Mouse (Mus musculus) midbrain, postnatal 0 days (tissue): ENCODE data around the gene Ldlrad3. TPM values are rescaled to one million over a fixed set of nuclear protein-coding genes. Genes with fewer than 3 reads are reported as not detected.

Source experiments
- ATAC-seq: fragments of 200-750 bp; cut with Nextera tagmentation; 2 replicates; pipeline ENCODE4 v1.8.0; 2017; ENCODE audit warnings: moderate number of reproducible peaks, mild to moderate bottlenecking, moderate TSS enrichment, moderate library complexity; ENCODE audit not compliant: low FRiP score
- DNase-seq: peaks from one replicate; pipeline ENCODE4 v3.0.0-alpha.2; 2015; ENCODE audit warnings: low spot score
- H3K27ac ChIP-seq: fragments of 300-500 bp; sonication (generic); 2 replicates; pipeline ENCODE4 v1.5.1; 2014; ENCODE audit warnings: low read depth, mild to moderate bottlenecking, low read length, mixed read lengths
- H3K27me3 ChIP-seq: fragments of 300-500 bp; sonication (generic); 2 replicates; pipeline ENCODE4 v1.6.1; 2014; ENCODE audit warnings: low read length, control low read depth, mixed read lengths; ENCODE audit not compliant: insufficient read depth
- H3K36me3 ChIP-seq: fragments of 300-500 bp; sonication (generic); 2 replicates; pipeline ENCODE4 v1.6.1; 2014; ENCODE audit warnings: low read length, control low read depth, mixed read lengths; ENCODE audit not compliant: insufficient read depth
- H3K4me1 ChIP-seq: fragments of 300-500 bp; sonication (generic); 2 replicates; pipeline ENCODE4 v1.6.1; 2014; ENCODE audit warnings: mild to moderate bottlenecking, control low read depth, antibody characterized with exemption, low read length, mixed read lengths; ENCODE audit not compliant: insufficient read depth
- H3K4me2 ChIP-seq: fragments of 300-500 bp; sonication (generic); 2 replicates; pipeline ENCODE4 v1.6.1; 2014; ENCODE audit warnings: low read depth, mild to moderate bottlenecking, low read length, mixed read lengths; ENCODE audit not compliant: poor library complexity, severe bottlenecking
- H3K4me3 ChIP-seq: fragments of 300-500 bp; sonication (generic); 2 replicates; pipeline ENCODE4 v1.5.1; 2014; ENCODE audit warnings: low read depth, mild to moderate bottlenecking, low read length, moderate library complexity
- H3K9ac ChIP-seq: fragments of 300-500 bp; sonication (generic); replicated peaks from 2 replicates; pipeline ENCODE4 v1.6.1; 2014; ENCODE audit warnings: mild to moderate bottlenecking, low read length, moderate library complexity, mixed read lengths; ENCODE audit not compliant: poor library complexity, severe bottlenecking
- H3K9me3 ChIP-seq: fragments of 300-500 bp; sonication (generic); 2 replicates; pipeline ENCODE4 v1.6.1; 2016; ENCODE audit warnings: low read length, control low read depth
- CTCF ChIP-seq: IDR thresholded peaks from 2 replicates; pipeline ENCODE4 v1.5.1; 2016; ENCODE audit warnings: antibody characterized with exemption, mild to moderate bottlenecking
- WGBS: fragments of 180-500 bp; shearing (Covaris S2); extraction: QIAGEN DNeasy Blood & Tissue Kit; methylation state at CpG from one replicate; pipeline ENCODE4 v1.1.7; 2014; 5-methylcytosine and 5-hydroxymethylcytosine counted together
- polyA plus RNA-seq: library from polyadenylated mRNA; unstranded; fragments of >200 nt; fragmentation: Nextera tagmentation; extraction: Ambion mirVana; gene quantifications from 2 replicates; pipeline ENCODE4 v1.2.1, GENCODE M21; 2015
- total RNA-seq: library from RNA; depleted of rRNA; stranded (reverse); fragments of >200 nt; gene quantifications from 2 replicates; pipeline ENCODE4 v1.2.3, GENCODE M21; 2014

Ldlrad3 gene
- total and polyA plus RNA-seq, 2 experiments from 2014 or later = 18.4 to 25.0 TPM

- H3K27me3 ChIP-seq = no peaks in the 10 kb centered on the region
- no peak overlapping the region for H3K4me3 ChIP-seq
- TF ChIP-seq CTCF = no peak
- no peaks in the 10 kb centered on the region for H3K9me3 ChIP-seq
- no peak for DNase-seq
- no peak overlapping the region for H3K9ac ChIP-seq
- no peak for ATAC-seq
- H3K27ac ChIP-seq = no peak overlapping the region
- WGBS = 93% methylated on average over 3 of the region's 3 CpGs
- H3K4me1 ChIP-seq = no peaks in the 10 kb centered on the region
- no peaks in the 10 kb centered on the region for H3K36me3 ChIP-seq
- H3K4me2 ChIP-seq = no peak overlapping the region
Observed at GRCm38 (mm10) chr2:102113801-102114200, 72.4 kb downstream of the Ldlrad3 start.

GRCm38 (mm10) chr2:102113323-102113722 is 72.9 kb downstream of the Ldlrad3 start:
- Histone ChIP-seq H3K4me2 (no peak overlapping the region), H3K36me3 (no peaks in the 10 kb centered on the region), H3K9me3 (no peaks in the 10 kb centered on the region), H3K9ac (no peak overlapping the region), H3K4me3 (no peak overlapping the region), H3K27ac (no peak overlapping the region), H3K4me1 (no peaks in the 10 kb centered on the region), H3K27me3 (no peaks in the 10 kb centered on the region)
- ATAC-seq (no peak), DNase-seq (no peak)
- TF ChIP-seq CTCF = no peak
- WGBS = 77% methylated on average over 12 of the region's 12 CpGs

GRCm38 (mm10) chr2:102111906-102112499 is 74.2 kb downstream of the Ldlrad3 start:
- H3K4me3 ChIP-seq = no peak overlapping the region
- no peak overlapping the region for H3K4me2 ChIP-seq
- no peaks in the 10 kb centered on the region for H3K36me3 ChIP-seq
- no peak overlapping the region for H3K9ac ChIP-seq
- ATAC-seq (no peak), DNase-seq (no peak)
- H3K27me3 ChIP-seq = no peaks in the 10 kb centered on the region
- H3K4me1 ChIP-seq = no peaks in the 10 kb centered on the region
- WGBS = 71% methylated on average over 13 of the region's 13 CpGs
- no peaks in the 10 kb centered on the region for H3K9me3 ChIP-seq
- no peak for TF ChIP-seq CTCF
- no peak overlapping the region for H3K27ac ChIP-seq

- Histone ChIP-seq H3K4me2 (no peak overlapping the region), H3K4me1 (no peaks in the 10 kb centered on the region), H3K27me3 (no peaks in the 10 kb centered on the region), H3K9me3 (no peaks in the 10 kb centered on the region), H3K4me3 (no peak overlapping the region), H3K27ac (no peak overlapping the region), H3K9ac (no peak overlapping the region), H3K36me3 (no peaks in the 10 kb centered on the region)
- no peak for TF ChIP-seq CTCF
- DNase-seq (no peak), ATAC-seq (no peak)
- 93% methylated on average over 2 of the region's 2 CpGs for WGBS
Observed at GRCm38 (mm10) chr2:102110306-102110705, 75.9 kb downstream of the Ldlrad3 start.

- H3K36me3 ChIP-seq = no peaks in the 10 kb centered on the region
- no peak overlapping the region for H3K4me2 ChIP-seq
- H3K4me3 ChIP-seq = no peak overlapping the region
- no peaks in the 10 kb centered on the region for H3K9me3 ChIP-seq
- peak; percentile 66 for TF ChIP-seq CTCF
- H3K4me1 ChIP-seq = no peaks in the 10 kb centered on the region
- H3K27ac ChIP-seq = no peak overlapping the region
- no peak overlapping the region for H3K9ac ChIP-seq
- ATAC-seq (no peak), DNase-seq (peak; percentile 69)
- no peaks in the 10 kb centered on the region for H3K27me3 ChIP-seq
- WGBS = 61% methylated on average over 6 of the region's 6 CpGs
Observed at GRCm38 (mm10) chr2:102107280-102107679, 78.9 kb downstream of the Ldlrad3 start.

- H3K9ac ChIP-seq = no peak overlapping the region
- no peak for TF ChIP-seq CTCF
- DNase-seq (no peak), ATAC-seq (no peak)
- no peaks in the 10 kb centered on the region for H3K4me1 ChIP-seq
- H3K27ac ChIP-seq = no peak overlapping the region
- no peaks in the 10 kb centered on the region for H3K27me3 ChIP-seq
- 92% methylated on average over 6 of the region's 6 CpGs for WGBS
- H3K9me3 ChIP-seq = no peaks in the 10 kb centered on the region
- no peaks in the 10 kb centered on the region for H3K36me3 ChIP-seq
- H3K4me3 ChIP-seq = no peak overlapping the region
- H3K4me2 ChIP-seq = no peak overlapping the region
Observed at GRCm38 (mm10) chr2:102106728-102107127, 79.5 kb downstream of the Ldlrad3 start.
